Mouse (Mus musculus): ENCODE data around the gene Ccdc182. TPM values are rescaled to one million over a fixed set of nuclear protein-coding genes. Genes with fewer than 3 reads are reported as not detected.
A peak's percentile ranks its signal among the peaks of the same experiment; 100 is the strongest.

Ccdc182 gene
- polyA plus RNA-seq, 1 experiment from 2014 or later = not detected

DNA sequence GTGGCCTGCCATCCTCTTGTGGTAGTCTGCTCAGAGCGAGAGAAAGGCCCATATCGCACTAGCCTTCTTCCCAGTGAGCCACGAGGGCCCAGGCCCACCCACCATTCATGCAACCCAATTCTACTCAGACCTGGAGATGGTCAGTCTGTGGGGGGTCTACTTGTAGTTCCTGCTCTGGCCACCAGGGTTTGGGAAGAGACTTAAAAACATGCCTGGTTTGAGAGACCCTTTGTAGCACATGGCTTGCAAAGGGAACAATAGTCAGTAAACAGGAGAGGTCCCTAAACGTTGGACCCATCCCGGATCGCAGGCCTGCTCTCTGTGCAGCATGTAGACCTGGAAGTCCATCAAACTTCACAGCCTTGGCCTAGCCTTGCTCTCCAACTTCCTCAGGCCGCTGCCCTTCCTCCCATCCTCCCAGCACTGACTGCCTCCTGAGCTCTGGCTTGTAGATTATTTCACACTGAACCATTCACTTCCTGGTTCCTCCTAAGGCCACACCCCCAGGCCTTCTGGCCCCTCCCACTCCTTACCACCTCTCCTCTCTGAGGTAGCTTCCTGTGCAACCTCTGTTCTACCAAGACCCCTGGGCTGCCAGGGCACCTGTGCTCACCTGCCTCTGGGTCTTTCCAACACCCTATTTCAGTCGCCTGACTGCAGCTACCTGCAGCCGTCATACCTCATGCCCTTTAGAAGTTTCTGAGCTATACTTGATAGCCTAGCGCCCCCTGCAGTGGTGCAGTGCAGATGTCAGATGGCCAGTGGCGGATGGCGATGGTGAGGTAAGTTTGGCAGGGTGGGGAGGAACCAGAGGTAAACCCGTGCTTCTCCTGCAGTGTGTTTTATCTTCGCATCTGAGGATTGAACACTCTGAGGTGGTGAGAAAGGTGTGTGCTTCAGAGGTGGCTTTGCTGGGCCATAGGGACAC lies 14.0 kb downstream of the Ccdc182 start:
- H3K27ac ChIP-seq = no peak overlapping the region
- 63% methylated on average over 14 of the region's 14 CpGs for WGBS (ENCODE audit: insufficient replicate concordance)
- H3K4me1 ChIP-seq (replicated peaks) = peaks cover 9% of the 10 kb centered on the region; the same call in 1 of the 2 replicates
- H3K4me3 ChIP-seq (replicated peaks) = no peak overlapping the region
- H3K9ac ChIP-seq = no peak overlapping the region
- 0 out of 2 replicates have a peak, but pooled peaks cover 10% of the 10 kb centered on the region for H3K27me3 ChIP-seq
- ATAC-seq (ENCODE audit: low read depth) (no peak; the same call in 1 of the 2 replicates), DNase-seq (no peak)
- H3K36me3 ChIP-seq = no peaks in the 10 kb centered on the region
- no peak overlapping the region for H3K4me2 ChIP-seq
- no peaks in the 10 kb centered on the region for H3K9me3 ChIP-seq (replicated peaks)

GRCm38 (mm10) chr11:88309059-88309700 lies 15.3 kb downstream of the Ccdc182 start:
- H3K27ac ChIP-seq = no peak overlapping the region
- H3K4me1 ChIP-seq (replicated peaks) = peaks cover 18% of the 10 kb centered on the region
- H3K36me3 ChIP-seq = no peaks in the 10 kb centered on the region
- no peaks in the 10 kb centered on the region for H3K9me3 ChIP-seq (replicated peaks)
- 0 out of 2 replicates have a peak, but pooled peaks cover 10% of the 10 kb centered on the region for H3K27me3 ChIP-seq
- no peak overlapping the region for H3K4me3 ChIP-seq (replicated peaks)
- WGBS (ENCODE audit: insufficient replicate concordance) = 72% methylated on average over 10 of the region's 10 CpGs
- no peak overlapping the region for H3K4me2 ChIP-seq
- DNase-seq (no peak), ATAC-seq (ENCODE audit: low read depth) (no peak)
- H3K9ac ChIP-seq = no peak overlapping the region

DNA sequence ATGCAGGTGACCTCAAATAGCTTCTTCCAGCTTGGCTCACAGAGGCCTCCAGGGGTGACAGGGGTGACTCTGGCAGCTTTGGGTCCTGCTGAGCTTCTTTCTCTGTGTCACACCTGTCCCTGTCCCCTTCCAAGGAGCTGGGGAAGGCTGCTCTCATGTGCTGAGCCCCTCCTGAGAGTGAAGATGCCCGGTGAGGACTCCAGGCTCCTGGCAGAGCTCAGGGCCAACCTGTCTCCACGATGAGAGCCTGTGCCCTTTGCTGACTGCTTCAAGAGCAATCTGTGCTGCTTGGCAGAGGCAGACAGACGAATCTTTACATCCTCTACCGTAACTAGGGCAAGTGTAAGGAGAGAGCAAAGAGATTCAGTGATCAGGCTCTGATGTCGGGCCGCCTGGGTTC lies 16.9 kb downstream of the Ccdc182 start:
- no peaks in the 10 kb centered on the region for H3K36me3 ChIP-seq
- DNase-seq = no peak
- H3K27ac ChIP-seq = no peak overlapping the region
- no peaks in the 10 kb centered on the region for H3K9me3 ChIP-seq (replicated peaks)
- no peak for ATAC-seq (ENCODE audit: low read depth)
- H3K4me1 ChIP-seq (replicated peaks) = peaks cover 23% of the 10 kb centered on the region
- H3K27me3 ChIP-seq = 0 out of 2 replicates have a peak, but pooled peaks cover 10% of the 10 kb centered on the region
- H3K4me3 ChIP-seq (replicated peaks) = no peak overlapping the region
- 62% methylated on average over 6 of the region's 6 CpGs for WGBS (ENCODE audit: insufficient replicate concordance)
- H3K9ac ChIP-seq = no peak overlapping the region
- H3K4me2 ChIP-seq = no peak overlapping the region

- WGBS (ENCODE audit: insufficient replicate concordance) = 48% methylated on average over 7 of the region's 7 CpGs
- Histone ChIP-seq H3K4me1 (replicated peaks) (peaks cover 17% of the 10 kb centered on the region), H3K4me3 (replicated peaks) (no peak overlapping the region), H3K27ac (no peak overlapping the region), H3K9ac (no peak overlapping the region), H3K4me2 (no peak overlapping the region), H3K36me3 (no peaks in the 10 kb centered on the region), H3K27me3 (0 out of 2 replicates have a peak, but pooled peaks cover 7% of the 10 kb centered on the region), H3K9me3 (replicated peaks) (no peaks in the 10 kb centered on the region)
- DNase-seq = no peak
- ATAC-seq (ENCODE audit: low read depth) = no peak
Measured at GRCm38 (mm10) chr11:88311606-88312005, 17.7 kb downstream of the Ccdc182 start.

- no peaks in the 10 kb centered on the region for H3K36me3 ChIP-seq
- peak; percentile 34; the same call in 1 of the 2 replicates for ATAC-seq (ENCODE audit: low read depth)
- no peak overlapping the region for H3K9ac ChIP-seq
- H3K9me3 ChIP-seq (replicated peaks) = no peaks in the 10 kb centered on the region
- no peak overlapping the region for H3K27ac ChIP-seq
- DNase-seq = no peak
- 0 out of 2 replicates have a peak, but pooled peaks cover 7% of the 10 kb centered on the region for H3K27me3 ChIP-seq
- H3K4me1 ChIP-seq (replicated peaks) = peaks cover 17% of the 10 kb centered on the region
- whole genome bisulfite sequencing (ENCODE audit: insufficient replicate concordance) = 3% methylated on average over 8 of the region's 8 CpGs
- no peak overlapping the region for H3K4me3 ChIP-seq (replicated peaks)
- no peak overlapping the region for H3K4me2 ChIP-seq
Measured at GRCm38 (mm10) chr11:88313512-88313911, 19.7 kb downstream of the Ccdc182 start.

DNA sequence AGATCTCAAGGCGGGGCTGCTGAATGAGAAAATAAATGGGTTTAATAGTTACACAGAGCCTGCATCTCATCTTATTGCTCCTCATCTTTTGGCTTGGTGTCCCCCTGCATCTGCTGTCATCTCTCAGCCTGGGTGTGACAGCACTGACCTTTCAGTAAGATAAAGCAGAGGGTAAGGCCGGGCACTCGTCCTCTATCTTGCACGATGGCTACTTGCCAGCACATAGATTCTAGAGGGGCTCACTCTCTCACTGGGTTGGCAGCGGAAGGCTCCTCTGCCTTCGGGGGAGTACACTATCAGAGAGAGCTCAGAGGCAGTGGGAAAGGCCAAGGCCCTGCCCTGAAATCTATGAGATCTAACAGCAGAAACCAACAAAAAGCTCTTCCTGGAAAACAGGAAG lies 20.6 kb downstream of the Ccdc182 start:
- DNase-seq = no peak
- Histone ChIP-seq H3K9ac (no peak overlapping the region), H3K4me2 (no peak overlapping the region), H3K9me3 (replicated peaks) (no peaks in the 10 kb centered on the region), H3K27me3 (0 out of 2 replicates have a peak, but pooled peaks cover 7% of the 10 kb centered on the region), H3K4me1 (replicated peaks) (peaks cover 17% of the 10 kb centered on the region), H3K36me3 (no peaks in the 10 kb centered on the region), H3K27ac (no peak overlapping the region), H3K4me3 (replicated peaks) (no peak overlapping the region)
- no peak for ATAC-seq (ENCODE audit: low read depth)
- WGBS (ENCODE audit: insufficient replicate concordance) = 23% methylated on average over 6 of the region's 6 CpGs

DNA sequence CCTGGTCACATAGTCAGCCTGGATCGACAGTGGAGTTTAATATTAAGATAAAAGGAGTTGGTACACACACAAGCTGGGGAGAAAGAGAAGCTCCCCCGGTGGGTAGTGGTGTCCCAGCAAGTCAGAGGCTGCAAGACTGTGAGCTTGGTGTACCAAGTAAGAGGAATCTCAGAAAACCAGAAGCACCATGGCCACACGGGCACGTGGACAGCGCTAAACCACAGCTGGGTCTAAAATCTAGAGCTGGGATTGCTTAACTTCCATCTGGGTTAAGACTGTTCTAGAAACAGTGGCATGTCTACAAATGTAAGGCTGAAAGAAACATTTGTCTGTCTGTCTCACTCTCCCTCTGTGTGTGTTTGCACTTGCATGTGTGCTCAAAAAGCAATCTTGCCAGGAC lies 21.5 kb downstream of the Ccdc182 start:
- no peak overlapping the region for H3K9ac ChIP-seq
- no peaks in the 10 kb centered on the region for H3K9me3 ChIP-seq (replicated peaks)
- H3K27me3 ChIP-seq = no peaks in the 10 kb centered on the region
- no peak for DNase-seq
- no peak overlapping the region for H3K27ac ChIP-seq
- no peak for ATAC-seq (ENCODE audit: low read depth)
- H3K4me2 ChIP-seq = no peak overlapping the region
- H3K36me3 ChIP-seq = no peaks in the 10 kb centered on the region
- WGBS (ENCODE audit: insufficient replicate concordance) = 40% methylated on average over 5 of the region's 5 CpGs
- H3K4me1 ChIP-seq (replicated peaks) = peaks cover 17% of the 10 kb centered on the region
- no peak overlapping the region for H3K4me3 ChIP-seq (replicated peaks)

GRCm38 (mm10) chr11:88318850-88319249 lies 25.0 kb downstream of the Ccdc182 start:
- ATAC-seq (ENCODE audit: low read depth) = no peak
- WGBS (ENCODE audit: insufficient replicate concordance) = 65% methylated on average over 5 of the region's 5 CpGs

DNA sequence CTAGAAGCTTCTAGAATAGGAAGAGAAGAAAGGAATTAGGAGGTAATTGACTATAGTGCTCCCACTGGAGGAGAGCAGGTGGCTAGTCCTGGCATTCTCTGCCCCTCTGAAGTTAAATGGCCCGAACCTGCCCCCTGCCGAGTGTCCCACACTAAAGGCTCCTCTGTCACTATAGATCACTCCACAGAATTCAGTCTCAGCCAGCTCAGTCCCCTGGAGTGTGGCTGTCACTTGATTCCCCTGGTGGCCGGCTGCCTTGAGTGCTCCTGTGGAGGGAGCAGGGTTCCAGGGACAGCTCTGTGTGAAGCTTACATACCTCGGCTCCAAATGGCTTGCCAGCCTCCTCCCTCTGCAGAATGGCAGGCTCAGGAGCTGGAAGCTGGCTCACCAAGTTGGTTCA lies 33.2 kb downstream of the Ccdc182 start:
- H3K27me3 ChIP-seq = 0 out of 2 replicates have a peak, but pooled peaks cover 8% of the 10 kb centered on the region
- no peak for DNase-seq
- H3K9me3 ChIP-seq (replicated peaks) = no peaks in the 10 kb centered on the region
- H3K4me1 ChIP-seq (replicated peaks) = no peaks in the 10 kb centered on the region
- H3K4me3 ChIP-seq (replicated peaks) = no peak overlapping the region
- H3K27ac ChIP-seq = no peak overlapping the region
- no peak overlapping the region for H3K9ac ChIP-seq
- ATAC-seq (ENCODE audit: low read depth) = no peak
- 21% methylated on average over 4 of the region's 4 CpGs for WGBS (ENCODE audit: insufficient replicate concordance)
- H3K36me3 ChIP-seq = no peaks in the 10 kb centered on the region
- no peak overlapping the region for H3K4me2 ChIP-seq

More at GRCm38 (mm10) chr11:88318850-88319249, 25.0 kb downstream of the Ccdc182 start:
- no peak overlapping the region for H3K4me3 ChIP-seq (replicated peaks)
- H3K4me2 ChIP-seq = no peak overlapping the region
- no peak overlapping the region for H3K27ac ChIP-seq
- no peak overlapping the region for H3K9ac ChIP-seq
- H3K4me1 ChIP-seq (replicated peaks) = peaks cover 7% of the 10 kb centered on the region
- no peaks in the 10 kb centered on the region for H3K9me3 ChIP-seq (replicated peaks)
- no peaks in the 10 kb centered on the region for H3K27me3 ChIP-seq
- DNase-seq = no peak
- H3K36me3 ChIP-seq = no peaks in the 10 kb centered on the region

- no peak overlapping the region for H3K4me2 ChIP-seq
- H3K27me3 ChIP-seq = 0 out of 2 replicates have a peak, but pooled peaks cover 8% of the 10 kb centered on the region
- DNase-seq (no peak), ATAC-seq (ENCODE audit: low read depth) (no peak)
- H3K27ac ChIP-seq = no peak overlapping the region
- no peaks in the 10 kb centered on the region for H3K36me3 ChIP-seq
- H3K9me3 ChIP-seq (replicated peaks) = no peaks in the 10 kb centered on the region
- no peaks in the 10 kb centered on the region for H3K4me1 ChIP-seq (replicated peaks)
- H3K9ac ChIP-seq = no peak overlapping the region
- no peak overlapping the region for H3K4me3 ChIP-seq (replicated peaks)
- WGBS (ENCODE audit: insufficient replicate concordance) = 74% methylated on average over 17 of the region's 17 CpGs
Measured at GRCm38 (mm10) chr11:88328813-88329595, 35.1 kb downstream of the Ccdc182 start.

GRCm38 (mm10) chr11:88330799-88331198 lies 36.9 kb downstream of the Ccdc182 start:
- no peaks in the 10 kb centered on the region for H3K4me1 ChIP-seq (replicated peaks)
- DNase-seq (no peak), ATAC-seq (ENCODE audit: low read depth) (no peak)
- H3K27ac ChIP-seq = no peak overlapping the region
- H3K4me2 ChIP-seq = no peak overlapping the region
- H3K4me3 ChIP-seq (replicated peaks) = no peak overlapping the region
- H3K9me3 ChIP-seq (replicated peaks) = no peaks in the 10 kb centered on the region
- no peak overlapping the region for H3K9ac ChIP-seq
- 52% methylated on average over 11 of the region's 11 CpGs for WGBS (ENCODE audit: insufficient replicate concordance)
- 0 out of 2 replicates have a peak, but pooled peaks cover 8% of the 10 kb centered on the region for H3K27me3 ChIP-seq
- no peaks in the 10 kb centered on the region for H3K36me3 ChIP-seq

Measured in liver, embryonic 13.5 days (tissue).